Mouse (Mus musculus) ES-Bruce4 (cell line): ENCODE measurements at regions not wholly inside any gene's neighbourhood (a gene's known extent, or its start where the extent isn't known, plus 50 kb on each side); places are given as distances from the start of the nearest gene placed in this dataset.
"Not testable (repeated sequence)": the region's sequence is repeated elsewhere in the genome, so short reads cannot be mapped to it uniquely, and the experiment has no call there.

Experiments used
- H3K27ac ChIP-seq: 2 replicates; pipeline ENCODE4 v1.5.1; 2012; ENCODE audit warnings: low read length, inconsistent platforms; ENCODE audit not compliant: insufficient read depth
- H3K27me3 ChIP-seq: 2 replicates; pipeline ENCODE4 v1.6.1; 2012; ENCODE audit warnings: mild to moderate bottlenecking, low read length, inconsistent platforms; ENCODE audit not compliant: control insufficient read depth, poor library complexity, insufficient read depth, severe bottlenecking
- H3K36me3 ChIP-seq: 2 replicates; pipeline ENCODE4 v1.6.1; 2012; ENCODE audit warnings: inconsistent platforms, mild to moderate bottlenecking, low read length, moderate library complexity; ENCODE audit not compliant: control insufficient read depth, poor library complexity, insufficient read depth, severe bottlenecking
- H3K4me1 ChIP-seq: one replicate; pipeline ENCODE4 v1.8.1; 2011; ENCODE audit warnings: low read length; ENCODE audit not compliant: control insufficient read depth, insufficient read depth
- H3K4me3 ChIP-seq: 2 replicates; pipeline ENCODE4 v1.5.1; 2011; ENCODE audit warnings: low read depth, mild to moderate bottlenecking, low read length
- H3K9ac ChIP-seq: 2 replicates; pipeline ENCODE4 v1.6.1; 2012; ENCODE audit warnings: low read depth, mild to moderate bottlenecking, inconsistent platforms; ENCODE audit not compliant: poor library complexity, severe bottlenecking
- H3K9me3 ChIP-seq: replicated peaks from 2 replicates; pipeline ENCODE4 v1.6.1; 2012; ENCODE audit warnings: mild to moderate bottlenecking, low read length, inconsistent platforms; ENCODE audit not compliant: control insufficient read depth, poor library complexity, insufficient read depth, severe bottlenecking
- CTCF ChIP-seq: IDR thresholded peaks from one replicate; pipeline ENCODE4 v1.8.1; 2011; ENCODE audit warnings: low read depth, low read length
- EP300 ChIP-seq: IDR thresholded peaks from 2 replicates; pipeline ENCODE4 v1.6.1; 2011; ENCODE audit warnings: low read depth, low read length; ENCODE audit not compliant: insufficient read depth
- POLR2A ChIP-seq: IDR thresholded peaks from one replicate; pipeline ENCODE4 v1.8.1; 2011; ENCODE audit warnings: low read length; ENCODE audit not compliant: insufficient read depth

- H3K36me3 ChIP-seq, H3K27me3 ChIP-seq, H3K9me3 ChIP-seq, H3K27ac ChIP-seq, H3K9ac ChIP-seq, H3K4me1 ChIP-seq, H3K4me3 ChIP-seq: not testable (repeated sequence)
Observed at GRCm38 (mm10) chr14:26319821-26320220, 62.1 kb downstream of the Duxbl3 start.

DNA sequence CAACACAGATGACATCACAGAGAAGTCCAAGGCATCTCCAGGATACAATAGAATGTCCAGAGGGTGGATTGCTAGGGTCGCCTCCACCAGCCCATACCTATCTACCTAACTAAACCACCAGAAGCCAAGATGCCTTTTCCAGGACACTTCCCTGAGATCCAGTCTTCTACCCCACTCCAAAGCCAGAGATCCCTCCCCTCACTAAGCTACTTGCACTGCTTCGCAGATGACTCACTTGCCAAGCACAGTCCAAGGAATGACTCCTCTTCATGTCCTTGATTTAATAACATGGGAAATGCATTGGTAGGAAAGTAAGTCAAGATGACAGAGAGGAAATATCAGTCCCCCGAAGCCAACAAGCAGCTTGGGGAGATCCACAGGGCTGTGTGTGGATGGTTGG lies 63.0 kb downstream of the Duxbl3 start:
- Histone ChIP-seq H3K9ac (no peak overlapping the region), H3K36me3 (no peaks in the 10 kb centered on the region), H3K27ac (no peak overlapping the region), H3K4me1 (no peaks in the 10 kb centered on the region), H3K9me3 (no peaks in the 10 kb centered on the region), H3K4me3 (no peak overlapping the region), H3K27me3 (no peaks in the 10 kb centered on the region)
- no peak for TF ChIP-seq EP300
- no peak for TF ChIP-seq CTCF
- no peak for TF ChIP-seq POLR2A

GRCm38 (mm10) chr14:26328562-26328961 lies 70.8 kb downstream of the Duxbl3 start:
- no peak for TF ChIP-seq POLR2A
- TF ChIP-seq CTCF, result no peak
- no peak for TF ChIP-seq EP300
- H3K4me3 ChIP-seq, result no peak overlapping the region
- no peak overlapping the region for H3K9ac ChIP-seq
- no peaks in the 10 kb centered on the region for H3K36me3 ChIP-seq
- H3K4me1 ChIP-seq, result no peaks in the 10 kb centered on the region
- H3K9me3 ChIP-seq, result no peaks in the 10 kb centered on the region; the same call in 1 of the 2 replicates
- H3K27me3 ChIP-seq, result no peaks in the 10 kb centered on the region
- no peak overlapping the region for H3K27ac ChIP-seq

- no peaks in the 10 kb centered on the region for H3K27me3 ChIP-seq
- peaks cover 2% of the 10 kb centered on the region for H3K4me1 ChIP-seq
- H3K36me3 ChIP-seq, result no peaks in the 10 kb centered on the region
- H3K4me3 ChIP-seq, result no peak overlapping the region
- TF ChIP-seq EP300, result no peak
- no peak for TF ChIP-seq POLR2A
- no peak for TF ChIP-seq CTCF
- H3K9me3 ChIP-seq, result peaks cover 8% of the 10 kb centered on the region
- no peak overlapping the region for H3K9ac ChIP-seq
- no peak overlapping the region for H3K27ac ChIP-seq
Observed at GRCm38 (mm10) chr14:26341111-26341510, 83.3 kb downstream of the Duxbl3 start.

- peaks cover 2% of the 10 kb centered on the region for H3K4me1 ChIP-seq
- H3K9me3 ChIP-seq, result peaks cover 2% of the 10 kb centered on the region
- H3K36me3 ChIP-seq, result no peaks in the 10 kb centered on the region
- no peaks in the 10 kb centered on the region for H3K27me3 ChIP-seq
- no peak overlapping the region for H3K4me3 ChIP-seq
- no peak overlapping the region for H3K27ac ChIP-seq
- no peak overlapping the region for H3K9ac ChIP-seq
- no peak for TF ChIP-seq POLR2A
Observed at GRCm38 (mm10) chr14:26345227-26345626, 87.5 kb downstream of the Duxbl3 start.

DNA sequence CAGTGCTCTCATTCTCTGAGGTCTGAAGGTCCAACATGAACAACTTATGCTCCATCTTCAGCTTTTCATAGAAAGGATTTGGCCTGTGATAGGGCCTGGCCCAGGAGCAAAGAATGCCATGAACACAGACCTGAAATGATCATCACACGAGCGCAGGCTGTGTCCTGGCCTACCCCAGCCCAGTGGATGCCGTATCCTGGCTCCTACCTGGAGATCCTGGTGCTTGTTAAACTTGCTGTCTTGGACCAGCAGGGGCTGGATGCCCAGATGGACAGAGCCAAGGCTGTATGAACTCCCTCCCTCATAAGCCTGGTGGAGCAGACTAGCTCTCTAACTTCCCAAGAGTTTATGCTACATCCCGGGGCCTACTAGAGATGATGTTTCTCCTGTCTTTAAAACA lies 89.5 kb downstream of the Duxbl3 start:
- no peaks in the 10 kb centered on the region for H3K36me3 ChIP-seq
- H3K27me3 ChIP-seq, result no peaks in the 10 kb centered on the region
- no peak overlapping the region for H3K27ac ChIP-seq
- no peaks in the 10 kb centered on the region for H3K9me3 ChIP-seq
- no peaks in the 10 kb centered on the region for H3K4me1 ChIP-seq
- H3K9ac ChIP-seq, result no peak overlapping the region
- TF ChIP-seq EP300 (no peak), CTCF (no peak), POLR2A (no peak)
- no peak overlapping the region for H3K4me3 ChIP-seq

DNA sequence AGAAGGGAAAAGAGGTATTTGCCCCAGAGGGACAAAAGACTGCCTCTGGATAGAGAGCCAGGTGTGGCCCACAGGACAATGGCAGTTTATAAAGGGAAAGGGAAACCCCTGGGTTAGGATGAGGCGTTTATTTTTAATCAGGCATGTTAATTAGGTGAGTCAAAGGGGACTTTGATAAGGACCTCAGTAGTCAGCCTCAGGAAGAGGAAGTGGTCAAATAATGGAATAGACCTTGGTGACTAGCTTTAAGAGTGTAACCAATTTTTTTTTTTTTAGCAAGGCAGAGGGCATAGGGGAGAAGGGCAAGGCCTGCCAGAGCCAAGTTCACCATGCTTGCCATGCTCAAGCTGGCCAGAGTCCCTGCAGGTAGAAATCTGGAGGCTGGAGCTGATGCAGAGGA lies 95.2 kb downstream of the Duxbl3 start:
- no peaks in the 10 kb centered on the region for H3K9me3 ChIP-seq
- no peaks in the 10 kb centered on the region for H3K36me3 ChIP-seq
- TF ChIP-seq CTCF (no peak), POLR2A (no peak), EP300 (no peak)
- H3K27ac ChIP-seq, result no peak overlapping the region
- H3K4me3 ChIP-seq, result no peak overlapping the region
- peaks cover 2% of the 10 kb centered on the region for H3K4me1 ChIP-seq
- no peak overlapping the region for H3K9ac ChIP-seq
- H3K27me3 ChIP-seq, result no peaks in the 10 kb centered on the region
